Comparison of ENCODE assay signal across 9 mouse cellular contexts in genomic region chr5:125389131-125389578, GRCm38 (mm10). TPM values are rescaled to one million over a fixed set of nuclear protein-coding genes. Genes with fewer than 3 reads are reported as not detected.
DNase-seq lines count a peak whose midpoint lies in the region; ATAC-seq and TF ChIP-seq lines count a peak whose summit lies in the region.
"Had no signal": no experiment of that assay in that cellular context is flagged by ENCODE, and none has a peak within 500 bp of the region (broad histone marks: within the 10 kb centered on the region; RNA-seq: fewer than 3 reads in every experiment).

Gene Gm10382, plus strand, starts transcription at chr5:125389322.

- peaks cover 15% of the 10 kb centered on the region for H3K4me1 ChIP-seq in neural tube, embryonic 11.5 days (ENCODE audit: control insufficient read depth, insufficient read depth, low read length)
- H3K4me1 ChIP-seq in embryonic facial prominence, embryonic 10.5 days, result peaks cover 28% of the 10 kb centered on the region
- H3K4me1 ChIP-seq in limb, embryonic 13.5 days, result peaks cover 28% of the 10 kb centered on the region
- H3K4me1 ChIP-seq in midbrain, embryonic 14.5 days (ENCODE audit: control insufficient read depth, insufficient read depth, low read length), result peaks cover 43% of the 10 kb centered on the region
- peaks cover 8% of the 10 kb centered on the region; the same call in 1 of the 2 replicates for H3K4me1 ChIP-seq in spleen, adult 2 months (ENCODE audit: control insufficient read depth, insufficient read depth, insufficient read length)

- H3K9me3 ChIP-seq in neural tube, embryonic 11.5 days (ENCODE audit: control insufficient read depth, low read length), result no peaks in the 10 kb centered on the region
- H3K9me3 ChIP-seq in embryonic facial prominence, embryonic 10.5 days, result no peaks in the 10 kb centered on the region
- no peaks in the 10 kb centered on the region for H3K9me3 ChIP-seq in limb, embryonic 13.5 days
- H3K9me3 ChIP-seq in midbrain, embryonic 14.5 days (ENCODE audit: control insufficient read depth, low read length), result no peaks in the 10 kb centered on the region

- WGBS in neural tube, embryonic 11.5 days, result under 1% methylated on average over 41 of the region's 41 CpGs
- under 1% methylated on average over 41 of the region's 41 CpGs for WGBS in embryonic facial prominence, embryonic 10.5 days
- under 1% methylated on average over 39 of the region's 41 CpGs for WGBS in limb, embryonic 13.5 days
- WGBS in midbrain, embryonic 14.5 days, result under 1% methylated on average over 41 of the region's 41 CpGs
- 1% methylated on average over 41 of the region's 41 CpGs for WGBS in spleen, adult 2 months

- DNase-seq in neural tube, embryonic 11.5 days (ENCODE audit: low spot score), result peak; percentile 82
- DNase-seq in neural tube, embryonic 10.5 days (ENCODE audit: extremely low spot score, low spot score), result no peak
- peak; percentile 87 for DNase-seq in embryonic facial prominence, embryonic 10.5 days (ENCODE audit: low spot score)
- peak; percentile 90 to 92 for DNase-seq in heart, adult 18-20 months
- DNase-seq in kidney, adult 18-20 months, result peak; percentile 89
- peak; percentile 83 for DNase-seq in midbrain, embryonic 14.5 days
- peak; percentile 79 to 88 for DNase-seq in spleen, adult 2 months (ENCODE audit: low read depth in 1 of 2, low spot score in 2 of 2)

- H3K27ac ChIP-seq in neural tube, embryonic 11.5 days (ENCODE audit: low read depth, low read length), result peak within 1 kb of the TSS; percentile 94
- peak within 1 kb of the TSS; percentile 99 for H3K27ac ChIP-seq in embryonic facial prominence, embryonic 10.5 days (replicated peaks)
- H3K27ac ChIP-seq in limb, embryonic 13.5 days, result peak within 1 kb of the TSS; percentile 92
- H3K27ac ChIP-seq in midbrain, embryonic 14.5 days (replicated peaks; ENCODE audit: low read depth, low read length), result peak within 1 kb of the TSS; percentile 100
- H3K27ac ChIP-seq in spleen, adult 2 months (ENCODE audit: insufficient read depth, low read length), result peak within 1 kb of the TSS; percentile 97

- TF ChIP-seq CTCF in spleen, adult 2 months (IDR thresholded peaks at IDR 0.05; ENCODE audit: extremely low read depth, insufficient read depth, insufficient read length, insufficient replicate concordance), result no peak

- peak; percentile 40 for TF ChIP-seq POLR2A in spleen, adult 2 months (IDR thresholded peaks at IDR 0.05; ENCODE audit: low read depth, low read length)

- peak within 1 kb of the TSS; percentile 98 for H3K4me3 ChIP-seq in neural tube, embryonic 11.5 days (ENCODE audit: low read depth, low read length)
- H3K4me3 ChIP-seq in embryonic facial prominence, embryonic 10.5 days, result peak within 1 kb of the TSS; percentile 99
- H3K4me3 ChIP-seq in limb, embryonic 13.5 days, result peak within 1 kb of the TSS; percentile 100
- H3K4me3 ChIP-seq in midbrain, embryonic 14.5 days (replicated peaks; ENCODE audit: low read depth, low read length), result peak within 1 kb of the TSS; percentile 100
- H3K4me3 ChIP-seq in spleen, adult 2 months (ENCODE audit: extremely low read depth, insufficient read depth, insufficient read length), result peak within 1 kb of the TSS; percentile 93

- H3K36me3 ChIP-seq in neural tube, embryonic 11.5 days (ENCODE audit: control insufficient read depth, insufficient read depth, low read length), result 0 out of 2 replicates have a peak, but pooled peaks cover 2% of the 10 kb centered on the region
- peaks cover 32% of the 10 kb centered on the region for H3K36me3 ChIP-seq in embryonic facial prominence, embryonic 10.5 days (replicated peaks)
- H3K36me3 ChIP-seq in limb, embryonic 13.5 days, result peaks cover 23% of the 10 kb centered on the region
- peaks cover 19% of the 10 kb centered on the region for H3K36me3 ChIP-seq in midbrain, embryonic 14.5 days (ENCODE audit: control insufficient read depth, insufficient read depth, low read length)
- H3K36me3 ChIP-seq in spleen, adult 2 months (ENCODE audit: control insufficient read depth, insufficient read depth, low read length), result peaks cover 20% of the 10 kb centered on the region

- peak within 1 kb of the TSS; percentile 90 for H3K9ac ChIP-seq in neural tube, embryonic 11.5 days (ENCODE audit: low read length)
- peak within 1 kb of the TSS; percentile 99 for H3K9ac ChIP-seq in limb, embryonic 13.5 days
- peak within 1 kb of the TSS; percentile 98 for H3K9ac ChIP-seq in midbrain, embryonic 14.5 days (replicated peaks; ENCODE audit: low read length)

- H3K27me3 ChIP-seq in neural tube, embryonic 11.5 days (ENCODE audit: control insufficient read depth, insufficient read depth, low read length), result no peaks in the 10 kb centered on the region
- no peaks in the 10 kb centered on the region for H3K27me3 ChIP-seq in embryonic facial prominence, embryonic 10.5 days (replicated peaks; ENCODE audit: low read depth, poor library complexity, severe bottlenecking)
- H3K27me3 ChIP-seq in limb, embryonic 13.5 days, result no peaks in the 10 kb centered on the region
- no peaks in the 10 kb centered on the region for H3K27me3 ChIP-seq in midbrain, embryonic 14.5 days (ENCODE audit: control insufficient read depth, insufficient read depth, low read length)
- no peaks in the 10 kb centered on the region for H3K27me3 ChIP-seq in spleen, adult 2 months (ENCODE audit: control insufficient read depth, insufficient read depth, low read length)
- H3K27me3 ChIP-seq: Patski had no signal

- ATAC-seq in neural tube, embryonic 11.5 days (ENCODE audit: insufficient read depth, low FRiP score, low TSS enrichment), result peak; percentile 3; the same call in 1 of the 2 replicates
- ATAC-seq in limb, embryonic 13.5 days (ENCODE audit: low FRiP score, low read depth), result peak; percentile 3; the same call in 1 of the 2 replicates
- ATAC-seq in midbrain, embryonic 14.5 days (ENCODE audit: low FRiP score, low TSS enrichment), result peak; percentile 32

- H3K4me2 ChIP-seq in neural tube, embryonic 11.5 days (ENCODE audit: low read depth), result peak within 1 kb of the TSS; percentile 94
- H3K4me2 ChIP-seq in limb, embryonic 13.5 days (replicated peaks), result peak within 1 kb of the TSS; percentile 99
- peak within 1 kb of the TSS; percentile 100 for H3K4me2 ChIP-seq in midbrain, embryonic 14.5 days (ENCODE audit: low read length)

RNA-seq across cellular contexts. Expression of gene Gm10382, which starts in this region (rescaled TPM):
- polyA plus RNA-seq in neural tube, embryonic 11.5 days (2014; fragmentation: Nextera tagmentation; extraction: Ambion mirVana), result 0.46 TPM in 1 of 2 replicates, not detected in the other
- polyA plus RNA-seq in embryonic facial prominence, embryonic 10.5 days (2016; fragmentation: Nextera tagmentation; extraction: Ambion mirVana), result 0.53 and 0.60 TPM in 2 replicates
- total RNA-seq in heart, adult 18-20 months (2021), result under 1 TPM in 1 of 2 experiments, not detected in 1; 0.23 TPM
- 0.34 and 0.41 TPM in 2 replicates for polyA plus RNA-seq in limb, embryonic 13.5 days (2015; fragmentation: Nextera tagmentation; extraction: Ambion mirVana)
- 0.42 and 0.58 TPM in 2 replicates for polyA plus RNA-seq in midbrain, embryonic 14.5 days (2014; fragmentation: Nextera tagmentation; extraction: Ambion mirVana)
- polyA plus RNA-seq in spleen, adult 2 months (2012; rRNA removed), result 0.08 and 0.15 TPM in 2 replicates

Comparison
In these comparisons a context has a peak if more than half of its experiments do, and no peak if none do; other contexts are left out.
1. Peak in DNase-seq, ATAC-seq, H3K4me3 ChIP-seq, H3K27ac ChIP-seq, H3K9ac ChIP-seq and H3K4me2 ChIP-seq in neural tube, embryonic 11.5 days; RNA of the gene not detected or under 1 TPM.
2. Peak in DNase-seq, H3K4me3 ChIP-seq and H3K27ac ChIP-seq in embryonic facial prominence, embryonic 10.5 days; RNA of the gene not detected or under 1 TPM.
3. Peak in DNase-seq in heart, adult 18-20 months; RNA of the gene not detected or under 1 TPM.
4. Peak in ATAC-seq, H3K4me3 ChIP-seq, H3K27ac ChIP-seq, H3K9ac ChIP-seq and H3K4me2 ChIP-seq in limb, embryonic 13.5 days; RNA of the gene not detected or under 1 TPM.
5. Peak in DNase-seq, ATAC-seq, H3K4me3 ChIP-seq, H3K27ac ChIP-seq, H3K9ac ChIP-seq and H3K4me2 ChIP-seq in midbrain, embryonic 14.5 days; RNA of the gene not detected or under 1 TPM.
6. Peak in DNase-seq, H3K4me3 ChIP-seq and H3K27ac ChIP-seq in spleen, adult 2 months; RNA of the gene not detected or under 1 TPM.